Mouse (Mus musculus) heart, postnatal 36 days (tissue): ENCODE measurements around the gene Rarg. TPM values are rescaled to one million over a fixed set of nuclear protein-coding genes. Genes with fewer than 3 reads are reported as not detected.
A peak's percentile ranks its signal among the peaks of the same experiment; 100 is the strongest.

Source experiments
- DNase-seq, 2 experiments: peaks; one replicate each; pipeline ENCODE4 v3.0.0; 2021 to 2022
- intact Hi-C: fragments of 180-260 bp; cut with DNase I; formaldehyde crosslinking; loops from one replicate; pipeline ENCODE4 v1.15.1; 2025
- total RNA-seq, 2 experiments: library from RNA; stranded (reverse); gene quantifications; 2 replicates each; pipeline ENCODE4 v1.2.3; 2021

The Rarg gene
- total RNA-seq, 2 experiments from 2014 or later: 20.0 to 21.9 TPM

- no peak for DNase-seq
Observed at GRCm38 (mm10) chr15:102258581-102259253, 1.4 kb upstream of the Rarg start.

GRCm38 (mm10) chr15:102258076-102258470, 756 bp upstream of the Rarg start:
- DNase-seq: peak; percentile 60 to 62

More at GRCm38 (mm10) chr15:102258581-102259253, 1.4 kb upstream of the Rarg start:
- intact Hi-C loops: no loop called here

GRCm38 (mm10) chr15:102256431-102257201, 701 bp downstream of the Rarg start:
- DNase-seq: no peak
- intact Hi-C loops: no loop called here

More at GRCm38 (mm10) chr15:102258076-102258470, 756 bp upstream of the Rarg start:
- intact Hi-C loops: no loop called here

DNA sequence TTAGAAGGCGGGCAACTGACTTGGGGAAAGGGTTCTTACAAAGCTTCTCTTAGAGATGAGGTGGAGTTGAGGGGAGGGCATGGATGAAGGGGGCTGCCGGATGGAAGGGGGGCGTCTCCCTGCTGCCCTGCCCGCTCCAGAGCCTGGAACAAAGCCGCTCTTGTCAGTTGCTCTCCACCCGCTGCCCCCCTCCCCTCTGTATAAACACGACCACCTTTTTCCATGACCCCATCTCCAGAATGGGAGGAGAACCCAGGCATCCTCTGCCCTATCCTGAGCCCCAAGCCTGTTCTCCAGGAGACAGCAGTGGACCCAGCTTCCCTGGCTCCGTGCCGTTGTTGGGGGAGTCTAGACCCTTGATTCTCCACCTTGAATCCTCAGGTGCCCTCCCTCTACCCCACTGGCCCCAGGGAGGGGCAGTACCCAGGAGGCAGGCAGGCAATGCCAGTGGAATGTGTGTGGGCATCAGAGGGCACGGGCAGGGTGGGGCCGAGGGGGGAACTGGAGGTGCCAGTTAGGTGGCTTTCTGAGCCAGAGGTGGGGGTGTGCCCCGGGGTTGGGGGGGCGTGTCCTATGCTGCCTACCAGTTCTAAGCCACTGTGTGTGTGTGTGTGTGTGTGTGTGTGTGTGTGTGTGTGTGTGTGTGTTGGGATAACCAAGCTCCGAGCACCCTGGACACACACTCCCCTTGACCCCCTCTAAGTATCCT, 1.6 kb downstream of the Rarg start:
- intact Hi-C loops: no loop called here
- no peak for DNase-seq

GRCm38 (mm10) chr15:102250521-102250920, 6.8 kb downstream of the Rarg start:
- intact Hi-C loops: no loop called here
- no peak for DNase-seq

GRCm38 (mm10) chr15:102249967-102250366, 7.3 kb downstream of the Rarg start:
- DNase-seq: no peak
- intact Hi-C loops: loop anchor here (2.0 to 5.0 kb wide), 2 partner anchors 29 to 267 kb away; partner anchors contain the start of genes Map3k12, Mfsd5 and Tarbp2

DNA sequence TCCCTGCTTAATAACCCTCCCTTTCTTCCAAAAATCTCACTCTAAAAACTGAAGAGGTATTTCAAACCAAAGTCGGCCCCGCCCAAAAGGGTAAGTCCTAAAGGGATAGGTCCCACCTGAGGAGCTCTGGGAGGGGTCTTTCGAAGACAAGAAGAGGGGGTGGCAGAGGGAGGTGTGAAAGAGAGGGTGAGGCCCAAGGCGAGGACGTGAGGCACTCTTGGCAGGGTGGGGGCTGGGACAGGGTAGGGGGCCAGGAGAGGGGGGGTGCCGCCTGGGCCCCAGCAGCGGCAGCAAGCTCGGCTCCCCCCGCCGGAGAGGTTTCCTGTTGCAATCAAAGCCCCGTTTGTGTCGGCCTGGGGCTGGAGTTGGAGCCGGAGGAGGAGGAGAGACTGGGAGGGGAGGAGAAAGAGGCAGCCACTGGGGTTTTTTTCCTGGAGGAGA, 8.0 kb downstream of the Rarg start:
- intact Hi-C loops: loop anchor here (2.0 to 5.0 kb wide), 2 partner anchors 30 to 268 kb away; partner anchors contain the start of genes Map3k12, Mfsd5 and Tarbp2
- peak; percentile 43 for DNase-seq

DNA sequence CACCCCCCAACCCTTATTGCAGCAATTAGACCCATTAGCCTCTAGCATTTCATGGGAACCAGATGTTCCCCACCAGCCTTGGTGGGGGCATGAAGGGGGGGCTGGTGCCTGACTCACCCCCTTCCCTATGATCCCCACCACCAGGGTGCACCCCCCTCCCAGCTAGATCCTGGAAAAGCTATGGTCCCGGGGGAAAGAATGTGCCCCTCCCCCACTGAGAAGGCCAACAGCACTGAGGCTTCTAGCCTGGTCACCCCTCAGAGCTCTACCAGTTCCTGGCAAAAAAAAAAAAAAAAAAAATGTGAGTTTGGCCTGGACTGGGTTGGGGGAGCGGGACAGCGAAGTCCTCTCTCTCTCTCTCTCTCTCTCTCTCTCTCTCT, 8.5 kb downstream of the Rarg start:
- intact Hi-C loops: loop anchor here (2.0 to 5.0 kb wide), 2 partner anchors 30 to 268 kb away; partner anchors contain the start of genes Map3k12, Mfsd5 and Tarbp2
- peak in 1 of 2 experiments; percentile 25 for DNase-seq

- intact Hi-C loops: loop anchor here (2.0 to 5.0 kb wide), 2 partner anchors 31 to 269 kb away; partner anchors contain the start of genes Map3k12, Mfsd5 and Tarbp2
- DNase-seq: no peak
Observed at GRCm38 (mm10) chr15:102248131-102248811, 9.0 kb downstream of the Rarg start.

DNA sequence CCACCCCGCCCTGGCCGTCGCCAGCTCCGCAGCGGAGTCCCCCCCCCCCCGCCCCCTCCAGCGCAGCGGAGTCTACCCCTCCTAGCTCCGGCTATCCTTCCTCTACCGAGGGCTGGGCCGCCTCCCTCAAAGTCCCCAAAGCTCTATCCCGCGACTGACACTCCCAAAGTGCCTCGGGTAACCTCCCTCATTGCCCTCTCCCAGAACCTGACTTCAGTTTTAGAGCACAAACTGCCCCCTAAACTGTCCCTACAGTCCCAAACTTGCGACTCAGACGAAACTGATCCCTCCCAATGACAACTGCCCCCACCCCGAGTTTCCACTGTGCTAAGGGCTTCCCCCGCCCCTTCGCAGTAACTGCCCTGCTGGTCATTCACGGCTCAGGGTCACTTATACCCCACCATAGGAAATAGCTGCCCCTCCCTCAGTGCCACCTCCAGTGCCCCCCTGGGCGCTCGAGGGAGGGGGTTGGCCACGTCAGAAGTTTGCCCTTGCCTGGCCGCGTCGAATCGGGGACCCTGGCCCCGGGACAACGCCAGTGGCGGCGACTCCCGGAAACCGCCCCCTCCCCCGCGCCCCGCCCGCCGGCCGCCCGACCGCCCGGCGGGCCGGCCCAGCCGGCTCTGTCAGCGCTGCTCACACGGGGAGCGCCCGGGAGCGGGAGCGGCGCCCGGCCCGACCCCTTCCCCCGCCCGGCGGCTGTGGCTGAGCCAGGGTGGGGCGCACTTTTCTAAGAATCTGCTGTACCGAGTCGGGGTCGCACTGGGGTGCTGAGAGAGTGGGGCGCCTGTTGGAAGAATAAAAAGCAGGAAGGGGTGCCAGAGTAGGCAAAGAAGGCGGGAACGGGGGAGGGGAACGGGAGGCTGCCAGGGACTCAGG, 9.8 kb downstream of the Rarg start:
- DNase-seq: peak; percentile 76 to 92
- intact Hi-C loops: loop anchor here (2.0 to 5.0 kb wide), 2 partner anchors 31 to 270 kb away; partner anchors contain the start of genes Map3k12, Mfsd5 and Tarbp2

- intact Hi-C loops: loop anchor here (5.0 kb wide), 1 partner anchor 270 kb away; the partner anchor contains the start of genes Map3k12 and Tarbp2
- DNase-seq: peak; percentile 93 to 94
Observed at GRCm38 (mm10) chr15:102246866-102247251, 10.5 kb downstream of the Rarg start.

- DNase-seq: peak; percentile 73 to 78
- intact Hi-C loops: loop anchor here (5.0 kb wide), 1 partner anchor 271 kb away; the partner anchor contains the start of genes Map3k12 and Tarbp2
Observed at GRCm38 (mm10) chr15:102245891-102246741, 11.2 kb downstream of the Rarg start.

- intact Hi-C loops: loop anchor here (5.0 kb wide), 1 partner anchor 272 kb away; the partner anchor contains the start of genes Map3k12 and Tarbp2
- peak; percentile 46 to 49 for DNase-seq
Observed at GRCm38 (mm10) chr15:102245461-102245881, 11.8 kb downstream of the Rarg start.

DNA sequence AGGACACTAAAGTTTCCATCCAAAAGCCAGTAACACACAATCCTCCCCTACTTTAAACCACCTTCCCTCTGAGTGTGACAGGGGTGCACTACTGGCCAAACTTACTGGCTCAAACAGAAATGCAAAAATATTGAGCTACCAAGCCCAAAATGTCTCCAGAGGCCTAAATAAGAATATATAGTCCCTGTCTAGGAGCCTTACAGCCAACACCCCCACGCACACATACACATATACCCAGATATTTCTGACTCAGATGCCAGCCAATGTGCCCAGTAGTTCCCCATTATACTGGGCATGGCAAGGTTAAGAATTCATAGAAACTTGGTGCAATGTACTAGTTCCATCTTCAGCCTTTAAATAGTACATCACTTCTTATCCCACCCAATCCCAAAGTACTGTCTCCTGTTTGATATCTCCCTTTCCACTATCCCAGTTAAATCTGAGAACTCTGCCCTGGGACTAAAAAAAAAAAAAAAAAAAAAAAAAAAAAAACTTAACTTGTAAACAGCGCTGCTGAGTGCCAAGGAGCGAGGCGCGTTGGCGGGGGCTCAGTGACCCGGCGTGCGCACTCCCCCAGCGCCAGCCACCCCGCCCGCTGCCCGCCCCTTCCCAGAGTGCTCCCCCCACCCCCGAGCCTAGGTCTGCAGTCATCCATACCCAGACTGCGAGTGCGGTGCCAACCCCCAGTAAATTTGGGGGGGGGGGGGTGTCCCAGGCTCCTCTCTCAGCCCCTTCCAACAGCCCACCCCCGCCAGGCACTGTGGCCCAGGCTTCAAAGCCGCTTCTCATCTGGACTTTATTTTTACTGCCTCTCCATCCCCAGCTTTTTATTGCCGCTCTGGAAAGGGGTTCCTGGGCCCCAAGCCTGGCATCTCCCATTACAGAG, 12.8 kb downstream of the Rarg start:
- DNase-seq: peak in 1 of 2 experiments; percentile 41
- intact Hi-C loops: loop anchor here (5.0 kb wide), 1 partner anchor 273 kb away; the partner anchor contains the start of genes Map3k12 and Tarbp2

- intact Hi-C loops: no loop called here
- DNase-seq: peak; percentile 67 to 73
Observed at GRCm38 (mm10) chr15:102243229-102244190, 13.8 kb downstream of the Rarg start.
